Mouse (Mus musculus) retina, postnatal 1 day (tissue): ENCODE data around the gene Ccnd1.
"Not testable (repeated sequence)": the region's sequence is repeated elsewhere in the genome, so short reads cannot be mapped to it uniquely, and the experiment has no call there.

Experiments used
- DNase-seq: peaks from one replicate; pipeline ENCODE4 v3.0.0-alpha.2; 2012

Ccnd1 gene

GRCm38 (mm10) chr7:144906708-144907397, 32.9 kb downstream of the Ccnd1 start:
- peak; percentile 78 for DNase-seq

GRCm38 (mm10) chr7:144905514-144905913, 34.2 kb downstream of the Ccnd1 start:
- peak; percentile 41 for DNase-seq

GRCm38 (mm10) chr7:144898506-144898905, 41.2 kb downstream of the Ccnd1 start:
- DNase-seq, result peak; percentile 74

- DNase-seq, result peak; percentile 85
These were observed 43.2 kb downstream of the Ccnd1 start, which contains the start of gene Fgf15 for GRCm38 (mm10) chr7:144896294-144897218. TSS of gene Fgf15 (plus strand) at chr7:144896531.

- DNase-seq, result peak; percentile 91
These were observed 44.2 kb downstream of the Ccnd1 start for GRCm38 (mm10) chr7:144895305-144896111.

GRCm38 (mm10) chr7:144894706-144895105, 45.0 kb downstream of the Ccnd1 start:
- DNase-seq, result no peak

GRCm38 (mm10) chr7:144894191-144894590, 45.5 kb downstream of the Ccnd1 start:
- peak; percentile 79 for DNase-seq

- DNase-seq, result peak; percentile 39
These were observed 47.4 kb downstream of the Ccnd1 start for GRCm38 (mm10) chr7:144892322-144892721.

GRCm38 (mm10) chr7:144891863-144892262, 47.9 kb downstream of the Ccnd1 start:
- no peak for DNase-seq

- DNase-seq, result not testable (repeated sequence)
These were observed 49.1 kb downstream of the Ccnd1 start for GRCm38 (mm10) chr7:144890661-144891060.

- no peak for DNase-seq
These were observed 51.0 kb downstream of the Ccnd1 start for GRCm38 (mm10) chr7:144888564-144889299.

- DNase-seq, result no peak
These were observed 52.1 kb downstream of the Ccnd1 start for GRCm38 (mm10) chr7:144887672-144888071.

GRCm38 (mm10) chr7:144883106-144883505, 56.6 kb downstream of the Ccnd1 start:
- DNase-seq, result no peak
